Mouse (Mus musculus) neural tube, embryonic 14.5 days (tissue): ENCODE results near the gene Slc25a42. TPM values are rescaled to one million over a fixed set of nuclear protein-coding genes. Genes with fewer than 3 reads are reported as not detected.

Source experiments
- ATAC-seq: fragments of 200-750 bp; cut with Nextera tagmentation; 2 replicates; pipeline ENCODE4 v1.8.0; 2017; ENCODE audit warnings: low read depth, mild to moderate bottlenecking, moderate TSS enrichment, moderate library complexity
- H3K27ac ChIP-seq: fragments of 300-500 bp; sonication (generic); 2 replicates; pipeline ENCODE4 v1.5.1; 2014; ENCODE audit warnings: low read depth, mild to moderate bottlenecking, control low read depth, low read length, moderate library complexity, mixed read lengths
- H3K27me3 ChIP-seq: fragments of 300-500 bp; sonication (generic); 2 replicates; pipeline ENCODE4 v1.6.1; 2014; ENCODE audit warnings: low read length; ENCODE audit not compliant: control insufficient read depth, insufficient read depth
- H3K36me3 ChIP-seq: fragments of 300-500 bp; sonication (generic); 2 replicates; pipeline ENCODE4 v1.6.1; 2014; ENCODE audit warnings: low read length, mixed read lengths; ENCODE audit not compliant: control insufficient read depth, insufficient read depth
- H3K4me1 ChIP-seq: fragments of 300-500 bp; sonication (generic); 2 replicates; pipeline ENCODE4 v1.6.1; 2014; ENCODE audit warnings: low read length; ENCODE audit not compliant: control insufficient read depth, insufficient read depth
- H3K4me2 ChIP-seq: fragments of 300-500 bp; sonication (generic); 2 replicates; pipeline ENCODE4 v1.6.1; 2014; ENCODE audit warnings: mild to moderate bottlenecking, low read depth, low read length, control low read depth
- H3K4me3 ChIP-seq: fragments of 300-500 bp; sonication (generic); 2 replicates; pipeline ENCODE4 v1.5.1; 2014; ENCODE audit warnings: low read depth, low read length, control low read depth, mixed read lengths
- H3K9ac ChIP-seq: fragments of 300-500 bp; sonication (generic); replicated peaks from 2 replicates; pipeline ENCODE4 v1.6.1; 2014; ENCODE audit warnings: low read depth, mild to moderate bottlenecking, control low read depth, low read length, mixed read lengths
- H3K9me3 ChIP-seq: fragments of 300-500 bp; sonication (generic); 2 replicates; pipeline ENCODE4 v1.6.1; 2016; ENCODE audit warnings: low read length; ENCODE audit not compliant: control insufficient read depth
- WGBS: fragments of 180-500 bp; shearing (Covaris S2); extraction: QIAGEN DNeasy Blood & Tissue Kit; methylation state at CpG from one replicate; pipeline ENCODE4 v1.1.7; 2014; 5-methylcytosine and 5-hydroxymethylcytosine counted together
- polyA plus RNA-seq: library from polyadenylated mRNA; unstranded; fragments of >200 nt; fragmentation: Nextera tagmentation; extraction: Ambion mirVana; gene quantifications from 2 replicates; pipeline ENCODE4 v1.2.1, GENCODE M21; 2014

Gene Slc25a42
- polyA plus RNA-seq, 1 experiment from 2014 or later, result 10.0 TPM

DNA sequence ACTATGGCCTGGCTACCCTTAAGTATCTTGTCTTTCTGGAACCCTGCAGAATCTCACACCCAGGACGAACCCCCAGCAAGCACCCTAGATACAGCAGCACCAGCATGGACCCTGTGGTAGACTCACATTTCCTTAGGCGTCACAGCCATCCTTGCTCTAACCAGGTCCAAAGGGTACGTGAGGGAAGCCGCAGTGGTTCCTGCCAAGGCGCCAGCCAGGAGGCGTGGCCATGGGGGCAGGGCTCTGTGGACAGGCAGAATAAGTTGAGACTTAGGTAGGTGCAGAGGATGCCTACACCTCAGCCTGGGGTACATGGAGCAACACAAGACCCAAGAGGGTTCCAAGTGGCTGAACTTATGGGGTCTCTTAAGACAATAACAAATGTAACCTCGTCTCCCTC is 23.4 kb downstream of the Slc25a42 start:
- Histone ChIP-seq H3K27me3 (no peaks in the 10 kb centered on the region), H3K36me3 (peaks cover 8% of the 10 kb centered on the region), H3K9me3 (no peaks in the 10 kb centered on the region), H3K4me2 (no peak overlapping the region), H3K4me3 (no peak overlapping the region), H3K9ac (no peak overlapping the region), H3K27ac (no peak overlapping the region), H3K4me1 (no peaks in the 10 kb centered on the region)
- 77% methylated on average over 7 of the region's 7 CpGs for WGBS
- ATAC-seq, result no peak

DNA sequence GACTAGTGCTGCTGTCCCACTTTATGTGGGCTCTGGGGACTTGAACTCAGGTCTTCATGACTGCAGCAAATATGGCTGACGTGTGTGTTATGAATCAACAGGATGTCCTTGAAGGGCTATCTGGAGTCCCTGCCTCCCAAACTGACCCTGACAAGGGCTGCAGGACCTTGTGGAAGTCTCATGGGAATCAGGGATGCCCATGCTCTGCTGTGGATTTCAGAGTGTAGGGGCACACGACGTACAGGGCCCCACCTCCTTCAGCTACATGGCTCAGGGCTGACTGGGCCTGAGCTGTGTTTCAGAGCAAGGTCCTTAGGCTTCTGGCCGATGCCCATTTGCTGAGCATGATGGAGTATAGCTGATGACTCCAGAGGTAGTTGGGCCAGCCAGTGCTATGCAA is 28.9 kb downstream of the Slc25a42 start:
- no peaks in the 10 kb centered on the region for H3K4me1 ChIP-seq
- no peaks in the 10 kb centered on the region for H3K27me3 ChIP-seq
- ATAC-seq, result no peak
- no peak overlapping the region for H3K4me2 ChIP-seq
- no peak overlapping the region for H3K9ac ChIP-seq
- no peaks in the 10 kb centered on the region for H3K9me3 ChIP-seq
- H3K36me3 ChIP-seq, result peaks cover 23% of the 10 kb centered on the region
- H3K4me3 ChIP-seq, result no peak overlapping the region
- no peak overlapping the region for H3K27ac ChIP-seq
- WGBS, result 89% methylated on average over 4 of the region's 4 CpGs

DNA sequence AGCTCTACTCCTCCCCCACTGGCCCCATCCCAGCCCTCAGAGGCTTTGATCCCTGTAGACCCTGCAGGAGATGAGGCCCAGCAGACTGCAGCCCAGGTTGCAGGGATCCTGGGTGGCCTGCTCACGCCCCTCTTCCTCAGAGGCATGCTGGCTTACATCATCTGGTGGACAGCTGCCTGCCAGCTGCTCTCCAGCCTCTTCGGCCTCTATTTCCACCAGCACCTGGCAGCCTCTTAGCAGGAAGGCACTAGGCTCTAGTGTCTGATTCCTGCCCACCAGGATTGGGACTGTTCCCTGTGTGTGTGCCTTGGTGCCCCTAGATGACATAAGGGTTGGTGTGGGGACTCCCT is 30.2 kb downstream of the Slc25a42 start:
- Histone ChIP-seq H3K4me1 (no peaks in the 10 kb centered on the region), H3K9me3 (no peaks in the 10 kb centered on the region), H3K36me3 (peaks cover 18% of the 10 kb centered on the region), H3K27ac (no peak overlapping the region), H3K27me3 (no peaks in the 10 kb centered on the region), H3K4me3 (no peak overlapping the region), H3K9ac (no peak overlapping the region), H3K4me2 (no peak overlapping the region)
- ATAC-seq, result no peak
- 41% methylated on average over 2 of the region's 2 CpGs for WGBS

DNA sequence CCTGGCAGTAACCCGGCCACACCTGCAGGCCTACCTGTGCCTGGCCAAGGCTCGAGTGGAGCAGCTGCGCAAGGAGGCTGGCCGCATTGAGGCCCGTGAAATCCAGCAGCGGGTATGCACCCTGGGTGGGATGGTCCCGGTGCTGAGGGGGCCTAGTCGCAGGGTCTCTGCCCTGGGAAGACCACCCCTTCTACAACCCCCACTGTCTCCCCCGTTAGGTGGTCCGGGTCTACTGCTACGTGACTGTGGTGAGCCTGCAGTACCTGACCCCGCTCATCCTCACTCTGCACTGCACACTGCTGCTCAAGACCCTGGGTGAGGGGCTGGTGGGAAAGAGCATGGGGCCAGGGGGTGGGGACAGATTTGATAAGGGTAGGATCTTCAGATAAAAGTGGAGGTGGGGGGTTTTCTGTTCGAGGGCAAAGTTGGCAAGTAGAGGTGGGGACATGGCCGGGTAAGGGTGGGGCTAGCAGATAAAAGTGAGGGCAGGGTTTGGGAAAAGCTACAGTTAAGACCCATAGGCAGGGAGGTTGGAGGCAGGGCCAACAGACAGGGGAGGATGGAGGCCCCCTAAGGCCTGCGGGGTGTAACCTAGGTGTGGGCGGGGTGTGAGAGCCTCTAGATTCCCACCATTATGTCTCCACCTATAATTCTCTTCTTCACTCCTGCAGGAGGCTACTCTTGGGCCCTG is 30.7 kb downstream of the Slc25a42 start:
- H3K4me3 ChIP-seq, result no peak overlapping the region
- no peaks in the 10 kb centered on the region for H3K4me1 ChIP-seq
- no peak for ATAC-seq
- no peak overlapping the region for H3K9ac ChIP-seq
- H3K9me3 ChIP-seq, result no peaks in the 10 kb centered on the region
- H3K27ac ChIP-seq, result no peak overlapping the region
- H3K27me3 ChIP-seq, result no peaks in the 10 kb centered on the region
- H3K36me3 ChIP-seq, result peaks cover 18% of the 10 kb centered on the region
- WGBS, result 76% methylated on average over 16 of the region's 16 CpGs
- no peak overlapping the region for H3K4me2 ChIP-seq

DNA sequence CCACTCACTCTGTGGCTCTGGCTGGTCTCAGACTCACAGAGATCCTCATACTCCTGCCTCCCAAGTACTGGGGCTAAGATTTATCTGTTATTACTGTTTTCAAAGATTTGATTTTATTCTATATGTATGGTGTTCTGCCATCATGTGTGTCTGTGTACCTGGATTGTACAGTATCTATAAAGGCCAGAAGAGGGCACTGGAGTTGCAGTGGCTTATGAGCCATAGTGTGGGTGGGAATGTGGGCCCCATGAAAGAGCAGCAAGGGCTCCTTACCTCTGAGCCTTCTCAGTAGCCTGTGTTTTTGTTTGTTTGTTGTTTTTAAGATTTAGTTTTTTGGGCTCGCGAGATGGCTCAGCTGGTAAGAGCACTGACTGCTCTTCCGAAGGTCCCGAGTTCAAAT is 33.0 kb downstream of the Slc25a42 start:
- Histone ChIP-seq H3K27ac (no peak overlapping the region), H3K4me1 (no peaks in the 10 kb centered on the region), H3K36me3 (peaks cover 18% of the 10 kb centered on the region), H3K9ac (no peak overlapping the region), H3K9me3 (no peaks in the 10 kb centered on the region), H3K4me3 (no peak overlapping the region), H3K27me3 (no peaks in the 10 kb centered on the region), H3K4me2 (no peak overlapping the region)
- WGBS, result 98% methylated on average over 4 of the region's 4 CpGs
- ATAC-seq, result no peak

DNA sequence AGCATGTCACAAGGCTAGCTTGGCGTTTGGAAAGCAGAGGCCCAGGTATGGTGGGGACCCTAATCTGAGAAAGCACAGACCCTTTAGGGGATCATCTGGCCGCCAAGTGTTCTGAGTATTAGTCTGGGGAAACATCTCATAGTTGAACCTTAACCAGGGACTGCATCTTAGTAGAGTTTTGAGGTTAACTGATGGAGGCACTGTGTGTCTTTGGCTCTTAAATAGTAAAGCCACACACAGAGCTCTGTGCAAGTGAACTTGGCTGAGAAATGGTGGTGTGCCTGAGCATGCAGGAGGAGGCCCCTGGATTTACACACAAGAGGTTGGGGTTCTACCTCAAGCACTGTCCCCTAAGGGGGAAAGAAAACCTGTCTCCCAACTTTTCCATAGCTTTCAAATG is 33.9 kb downstream of the Slc25a42 start:
- H3K4me1 ChIP-seq, result peaks cover 2% of the 10 kb centered on the region; the same call in 1 of the 2 replicates
- H3K4me3 ChIP-seq, result no peak overlapping the region
- H3K4me2 ChIP-seq, result no peak overlapping the region
- H3K9me3 ChIP-seq, result no peaks in the 10 kb centered on the region
- H3K36me3 ChIP-seq, result peaks cover 18% of the 10 kb centered on the region
- WGBS, result 94% methylated on average over 2 of the region's 2 CpGs
- no peak overlapping the region for H3K9ac ChIP-seq
- H3K27ac ChIP-seq, result no peak overlapping the region
- H3K27me3 ChIP-seq, result no peaks in the 10 kb centered on the region
- no peak for ATAC-seq

DNA sequence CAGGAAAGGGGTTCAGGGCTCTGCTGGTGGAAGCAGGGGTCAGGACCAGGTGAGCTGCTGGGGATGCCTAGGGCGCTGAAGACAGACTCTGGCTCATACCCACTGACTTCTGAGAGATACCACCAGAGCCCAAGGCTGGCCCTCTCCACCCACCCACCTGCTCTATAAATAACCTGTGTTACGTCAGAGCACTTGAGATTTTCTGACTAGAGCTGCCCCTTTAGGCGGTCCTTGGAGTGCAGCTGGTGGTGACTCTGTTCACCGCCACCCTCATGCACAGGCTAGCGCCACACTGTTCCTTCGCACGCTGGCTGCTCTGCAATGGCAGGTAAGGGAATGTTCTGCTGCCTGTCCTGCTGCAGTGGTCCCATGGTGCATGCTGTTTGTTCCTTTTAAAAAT is 38.0 kb downstream of the Slc25a42 start:
- H3K27me3 ChIP-seq, result no peaks in the 10 kb centered on the region
- H3K9me3 ChIP-seq, result no peaks in the 10 kb centered on the region
- H3K4me3 ChIP-seq, result no peak overlapping the region
- no peaks in the 10 kb centered on the region; the same call in 1 of the 2 replicates for H3K36me3 ChIP-seq
- H3K4me1 ChIP-seq, result peaks cover 4% of the 10 kb centered on the region; the same call in 1 of the 2 replicates
- H3K27ac ChIP-seq, result no peak overlapping the region
- 92% methylated on average over 7 of the region's 7 CpGs for WGBS
- H3K4me2 ChIP-seq, result no peak overlapping the region
- ATAC-seq, result no peak
- H3K9ac ChIP-seq, result no peak overlapping the region

DNA sequence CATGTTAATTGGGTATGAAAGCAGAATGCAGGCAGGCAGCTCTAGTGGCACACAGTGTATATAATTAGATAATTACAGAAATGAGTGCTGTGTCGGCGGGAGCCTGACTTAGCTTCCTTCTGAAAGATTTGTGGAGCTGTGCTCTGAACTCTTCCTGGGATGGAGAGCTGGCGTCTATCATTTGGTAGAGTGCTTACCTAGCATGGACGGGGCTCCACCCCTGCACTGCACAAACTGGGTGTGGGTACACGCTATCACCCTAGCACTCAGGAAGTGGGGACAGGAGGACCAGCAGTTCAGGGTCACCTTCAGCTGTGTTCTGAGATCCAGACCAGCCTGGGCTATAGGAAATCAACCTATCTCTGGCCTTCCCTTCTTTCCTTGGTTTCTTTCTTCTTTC is 38.8 kb downstream of the Slc25a42 start:
- no peaks in the 10 kb centered on the region for H3K9me3 ChIP-seq
- no peaks in the 10 kb centered on the region for H3K27me3 ChIP-seq
- no peak overlapping the region for H3K4me3 ChIP-seq
- H3K4me1 ChIP-seq, result peaks cover 4% of the 10 kb centered on the region; the same call in 1 of the 2 replicates
- no peak overlapping the region for H3K27ac ChIP-seq
- H3K36me3 ChIP-seq, result no peaks in the 10 kb centered on the region; the same call in 1 of the 2 replicates
- no peak for ATAC-seq
- 74% methylated on average over 5 of the region's 5 CpGs for WGBS
- peak overlapping the region; percentile 60; the same call in 1 of the 2 replicates for H3K4me2 ChIP-seq
- H3K9ac ChIP-seq, result no peak overlapping the region

DNA sequence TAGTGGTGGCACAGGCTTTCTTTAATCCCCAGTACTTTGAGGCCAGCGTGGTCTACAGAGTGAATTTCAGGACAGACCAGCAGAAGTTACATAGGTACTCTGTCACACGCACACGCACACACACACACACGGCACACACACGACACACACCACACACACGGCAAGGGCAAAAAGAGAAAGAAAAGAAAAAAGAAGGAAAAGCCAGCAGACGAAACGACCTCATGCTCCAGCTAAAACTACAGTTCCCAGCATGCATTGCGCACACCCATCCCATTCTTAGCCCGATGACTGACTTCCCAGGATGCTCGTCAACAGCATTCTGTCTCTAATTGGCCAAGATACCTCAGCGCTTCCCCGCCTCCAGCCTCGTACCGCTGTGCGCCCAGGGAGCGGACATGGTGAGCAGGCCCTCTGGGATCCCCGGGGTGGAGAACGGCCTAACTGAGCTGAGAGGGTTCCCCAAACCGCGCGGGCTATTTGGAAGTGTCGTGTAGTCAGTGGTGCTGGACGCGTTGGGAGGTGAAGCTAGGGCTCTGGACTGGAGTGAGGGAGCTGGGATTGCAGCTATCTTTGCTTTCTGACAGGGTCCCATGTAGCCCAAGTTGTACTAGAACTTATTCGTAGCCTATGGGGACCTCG is 39.9 kb downstream of the Slc25a42 start, which contains the start of gene Tmem161a:
Gene Tmem161a (plus strand): TSS at position 314 of the 639 bp plus-strand sequence.
- H3K9me3 ChIP-seq, result no peaks in the 10 kb centered on the region
- peaks cover 4% of the 10 kb centered on the region; the same call in 1 of the 2 replicates for H3K4me1 ChIP-seq
- no peaks in the 10 kb centered on the region; the same call in 1 of the 2 replicates for H3K36me3 ChIP-seq
- H3K9ac ChIP-seq, result peak within 1 kb of the TSS; percentile 69
- H3K27me3 ChIP-seq, result no peaks in the 10 kb centered on the region
- H3K4me2 ChIP-seq, result peak within 1 kb of the TSS; percentile 60
- H3K4me3 ChIP-seq, result peak within 1 kb of the TSS; percentile 75
- 3% methylated on average over 27 of the region's 27 CpGs for WGBS
- ATAC-seq, result peak; percentile 97
- no peak within 1 kb of the TSS for H3K27ac ChIP-seq
